Mouse (Mus musculus) kidney, embryonic 14.5 days (tissue): Measurements from ENCODE around the gene Srp72. TPM values are rescaled to one million over a fixed set of nuclear protein-coding genes. Genes with fewer than 3 reads are reported as not detected.

Experiments used
- ATAC-seq: fragments of 200-750 bp; cut with Nextera tagmentation; 2 replicates; pipeline ENCODE4 v1.8.0; 2017; ENCODE audit warnings: moderate number of reproducible peaks, mild to moderate bottlenecking, moderate TSS enrichment, moderate library complexity; ENCODE audit not compliant: low FRiP score, low TSS enrichment
- H3K27ac ChIP-seq: fragments of 300-500 bp; sonication (generic); 2 replicates; pipeline ENCODE4 v1.5.1; 2014; ENCODE audit warnings: low read depth, mild to moderate bottlenecking, low read length, moderate library complexity, mixed read lengths
- H3K27me3 ChIP-seq: fragments of 300-500 bp; sonication (generic); 2 replicates; pipeline ENCODE4 v1.6.1; 2014; ENCODE audit warnings: mild to moderate bottlenecking, low read length; ENCODE audit not compliant: control insufficient read depth, insufficient read depth
- H3K36me3 ChIP-seq: fragments of 300-500 bp; sonication (generic); 2 replicates; pipeline ENCODE4 v1.6.1; 2014; ENCODE audit warnings: low read length, mixed read lengths; ENCODE audit not compliant: control insufficient read depth, insufficient read depth
- H3K4me1 ChIP-seq: fragments of 300-500 bp; sonication (generic); 2 replicates; pipeline ENCODE4 v1.6.1; 2014; ENCODE audit warnings: low read length, mixed read lengths; ENCODE audit not compliant: control insufficient read depth, insufficient read depth
- H3K4me2 ChIP-seq: fragments of 300-500 bp; sonication (generic); replicated peaks from 2 replicates; pipeline ENCODE4 v1.6.1; 2014; ENCODE audit warnings: low read depth, mild to moderate bottlenecking, low read length
- H3K4me3 ChIP-seq: fragments of 300-500 bp; sonication (generic); 2 replicates; pipeline ENCODE4 v1.5.1; 2014; ENCODE audit warnings: mild to moderate bottlenecking, low read length
- H3K9ac ChIP-seq: fragments of 300-500 bp; sonication (generic); 2 replicates; pipeline ENCODE4 v1.6.1; 2014; ENCODE audit warnings: low read depth, mild to moderate bottlenecking, low read length, moderate library complexity
- H3K9me3 ChIP-seq: fragments of 300-500 bp; sonication (generic); 2 replicates; pipeline ENCODE4 v1.6.1; 2016; ENCODE audit warnings: low read length; ENCODE audit not compliant: control insufficient read depth
- WGBS: fragments of 180-500 bp; shearing (Covaris S2); extraction: QIAGEN DNeasy Blood & Tissue Kit; methylation state at CpG from one replicate; pipeline ENCODE4 v1.1.7; 2014; 5-methylcytosine and 5-hydroxymethylcytosine counted together
- polyA plus RNA-seq: library from polyadenylated mRNA; unstranded; fragments of >200 nt; fragmentation: Nextera tagmentation; extraction: Ambion mirVana; gene quantifications from 2 replicates; pipeline ENCODE4 v1.2.1, GENCODE M21; 2014

Gene Srp72
- polyA plus RNA-seq, 1 experiment from 2014 or later: 103 TPM

GRCm38 (mm10) chr5:76947142-76947541, 27.3 kb upstream of the Srp72 start:
- ATAC-seq: no peak
- Histone ChIP-seq H3K4me3 (no peak overlapping the region), H3K9ac (no peak overlapping the region)

DNA sequence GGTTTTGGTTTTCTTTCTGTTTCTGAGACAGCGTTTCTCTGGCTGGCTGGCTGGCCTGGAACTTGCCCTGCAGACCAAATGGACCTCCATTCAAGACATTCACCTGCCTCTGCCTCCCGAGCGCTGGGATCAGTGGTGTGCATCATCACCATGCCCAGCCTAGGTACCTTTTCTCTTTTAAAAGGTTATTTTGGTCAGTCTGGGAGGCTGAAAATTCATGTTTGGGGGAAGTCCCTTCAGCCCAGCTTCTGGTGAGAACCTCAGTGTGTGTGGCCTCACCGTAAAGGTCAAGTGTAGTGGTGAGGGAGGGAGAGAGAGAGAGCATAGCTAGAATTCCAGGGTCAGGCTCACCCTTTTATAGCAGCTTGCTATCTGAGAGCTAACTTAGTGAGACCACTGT, 26.7 kb upstream of the Srp72 start:
- Histone ChIP-seq H3K36me3 (no peaks in the 10 kb centered on the region; the same call in 1 of the 2 replicates), H3K27me3 (no peaks in the 10 kb centered on the region), H3K27ac (no peak overlapping the region), H3K4me2 (no peak overlapping the region), H3K9ac (no peak overlapping the region), H3K4me3 (no peak overlapping the region), H3K9me3 (no peaks in the 10 kb centered on the region), H3K4me1 (peaks cover 12% of the 10 kb centered on the region)
- WGBS: 87% methylated on average over 4 of the region's 4 CpGs
- ATAC-seq: no peak

More at GRCm38 (mm10) chr5:76947142-76947541, 27.3 kb upstream of the Srp72 start:
- peaks cover 9% of the 10 kb centered on the region for H3K4me1 ChIP-seq
- H3K27ac ChIP-seq: no peak overlapping the region
- no peaks in the 10 kb centered on the region for H3K27me3 ChIP-seq
- 86% methylated on average over 4 of the region's 4 CpGs for WGBS
- no peaks in the 10 kb centered on the region; the same call in 1 of the 2 replicates for H3K36me3 ChIP-seq
- H3K4me2 ChIP-seq: no peak overlapping the region
- no peaks in the 10 kb centered on the region for H3K9me3 ChIP-seq

- ATAC-seq: no peak
- under 1% methylated on average over 24 of the region's 24 CpGs for WGBS
These were observed 24.0 kb upstream of the Srp72 start for GRCm38 (mm10) chr5:76950343-76951105.

GRCm38 (mm10) chr5:76951106-76952027, 23.1 kb upstream of the Srp72 start, which contains the start of the genes Paics and Ppat:
Gene Paics (plus strand): TSS chr5:76951307.
Gene Ppat (minus strand): TSS chr5:76951578.
- ATAC-seq: peak; percentile 98
- no peaks in the 10 kb centered on the region for H3K9me3 ChIP-seq
- WGBS: under 1% methylated on average over 80 of the region's 81 CpGs
- peak within 1 kb of the TSS; percentile 90 for H3K27ac ChIP-seq
- H3K9ac ChIP-seq: peak within 1 kb of the TSS; percentile 85
- peak within 1 kb of the TSS; percentile 54 for H3K4me2 ChIP-seq
- H3K36me3 ChIP-seq: peaks cover 14% of the 10 kb centered on the region; the same call in 1 of the 2 replicates
- H3K4me3 ChIP-seq: peak within 1 kb of the TSS; percentile 87
- H3K27me3 ChIP-seq: no peaks in the 10 kb centered on the region
- H3K4me1 ChIP-seq: peaks cover 19% of the 10 kb centered on the region

More at GRCm38 (mm10) chr5:76950343-76951105, 24.0 kb upstream of the Srp72 start:
- Histone ChIP-seq H3K4me2 (peak overlapping the region; percentile 54), H3K9me3 (no peaks in the 10 kb centered on the region), H3K4me3 (peak overlapping the region; percentile 87), H3K9ac (peak overlapping the region; percentile 85), H3K27me3 (no peaks in the 10 kb centered on the region), H3K27ac (peak overlapping the region; percentile 90; the same call in 1 of the 2 replicates), H3K4me1 (peaks cover 19% of the 10 kb centered on the region), H3K36me3 (peaks cover 7% of the 10 kb centered on the region; the same call in 1 of the 2 replicates)

- H3K27me3 ChIP-seq: no peaks in the 10 kb centered on the region
- H3K4me3 ChIP-seq: peak overlapping the region; percentile 87
- H3K36me3 ChIP-seq: peaks cover 23% of the 10 kb centered on the region
- no peaks in the 10 kb centered on the region for H3K9me3 ChIP-seq
- peak overlapping the region; percentile 54 for H3K4me2 ChIP-seq
- 10% methylated on average over 7 of the region's 7 CpGs for WGBS
- H3K9ac ChIP-seq: peak overlapping the region; percentile 85
- H3K27ac ChIP-seq: peak overlapping the region; percentile 90
- H3K4me1 ChIP-seq: peaks cover 19% of the 10 kb centered on the region
- no peak for ATAC-seq
These were observed 22.1 kb upstream of the Srp72 start for GRCm38 (mm10) chr5:76952112-76953040.

GRCm38 (mm10) chr5:76953794-76954193, 20.7 kb upstream of the Srp72 start:
- Histone ChIP-seq H3K9ac (no peak overlapping the region), H3K27me3 (no peaks in the 10 kb centered on the region), H3K4me2 (no peak overlapping the region), H3K9me3 (no peaks in the 10 kb centered on the region), H3K27ac (no peak overlapping the region), H3K36me3 (peaks cover 37% of the 10 kb centered on the region), H3K4me1 (peaks cover 19% of the 10 kb centered on the region), H3K4me3 (no peak overlapping the region)
- ATAC-seq: no peak
- 72% methylated on average over 3 of the region's 3 CpGs for whole genome bisulfite sequencing

- H3K4me3 ChIP-seq: no peak overlapping the region
- H3K27ac ChIP-seq: no peak overlapping the region
- WGBS: 90% methylated on average over 6 of the region's 6 CpGs
- H3K9me3 ChIP-seq: no peaks in the 10 kb centered on the region
- no peak overlapping the region for H3K9ac ChIP-seq
- H3K4me1 ChIP-seq: peaks cover 16% of the 10 kb centered on the region
- H3K4me2 ChIP-seq: no peak overlapping the region
- peaks cover 42% of the 10 kb centered on the region for H3K36me3 ChIP-seq
- no peak for ATAC-seq
- no peaks in the 10 kb centered on the region for H3K27me3 ChIP-seq
These were observed 20.1 kb upstream of the Srp72 start for GRCm38 (mm10) chr5:76954271-76954900.

DNA sequence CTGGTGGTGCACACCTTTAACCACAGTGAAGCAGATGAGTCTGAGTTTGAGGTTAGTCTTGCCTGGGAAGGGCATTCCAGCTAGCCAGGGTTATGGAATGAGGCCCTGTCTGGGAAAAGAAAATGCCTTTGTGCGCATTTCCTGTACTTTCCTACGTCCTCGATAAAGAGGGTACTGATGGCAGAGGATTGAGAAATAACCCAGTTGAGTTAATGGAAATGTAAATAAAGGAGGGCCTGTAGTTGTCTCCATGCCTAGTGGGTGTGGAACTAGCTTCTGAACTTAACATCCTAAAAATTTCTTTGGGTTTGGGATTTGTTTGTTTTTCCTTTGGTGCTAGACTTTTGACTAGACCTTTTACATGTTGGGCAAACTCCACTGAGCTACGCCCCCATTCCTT, 19.0 kb upstream of the Srp72 start:
- H3K4me1 ChIP-seq: peaks cover 10% of the 10 kb centered on the region; the same call in 1 of the 2 replicates
- H3K27ac ChIP-seq: no peak overlapping the region
- H3K9ac ChIP-seq: no peak overlapping the region
- H3K4me3 ChIP-seq: no peak overlapping the region
- ATAC-seq: no peak
- WGBS: 78% methylated on average over 4 of the region's 4 CpGs
- no peaks in the 10 kb centered on the region for H3K27me3 ChIP-seq
- peaks cover 52% of the 10 kb centered on the region for H3K36me3 ChIP-seq
- no peaks in the 10 kb centered on the region for H3K9me3 ChIP-seq
- no peak overlapping the region for H3K4me2 ChIP-seq
